Mouse (Mus musculus): Measurements from ENCODE around the gene Stac.

- TF ChIP-seq POLR2A (IDR thresholded peaks at IDR 0.05; ENCODE audit: insufficient read depth, low read depth, low read length) (no peak), CTCF (IDR thresholded peaks at IDR 0.05) (peak; percentile 72)
These were observed 138.5 kb downstream of the Stac start for GRCm38 (mm10) chr9:111551461-111552190.
